Mouse (Mus musculus) forebrain, embryonic 11.5 days (tissue): ENCODE measurements around the gene Anpep. TPM values are rescaled to one million over a fixed set of nuclear protein-coding genes. Genes with fewer than 3 reads are reported as not detected.

ENCODE experiments used
- ATAC-seq: fragments of 200-750 bp; cut with Nextera tagmentation; replicated peaks from 2 replicates; pipeline ENCODE4 v1.8.0; 2017; ENCODE audit warnings: moderate TSS enrichment; ENCODE audit not compliant: low FRiP score
- DNase-seq: peaks from one replicate; pipeline ENCODE4 v3.0.0-alpha.2; 2017; ENCODE audit warnings: low spot score
- H3K27ac ChIP-seq: fragments of 300-500 bp; sonication (generic); 2 replicates; pipeline ENCODE4 v1.5.1; 2014; ENCODE audit warnings: low read depth, low read length
- H3K27me3 ChIP-seq: fragments of 300-500 bp; sonication (generic); 2 replicates; pipeline ENCODE4 v1.6.1; 2014; ENCODE audit warnings: mild to moderate bottlenecking, low read length, mixed read lengths; ENCODE audit not compliant: control insufficient read depth, insufficient read depth
- H3K36me3 ChIP-seq: fragments of 300-500 bp; sonication (generic); 2 replicates; pipeline ENCODE4 v1.6.1; 2014; ENCODE audit warnings: mild to moderate bottlenecking, low read length, moderate library complexity, mixed read lengths; ENCODE audit not compliant: control insufficient read depth, insufficient read depth
- H3K4me1 ChIP-seq: fragments of 300-500 bp; sonication (generic); replicated peaks from 2 replicates; pipeline ENCODE4 v1.6.1; 2014; ENCODE audit warnings: low read length, mixed read lengths; ENCODE audit not compliant: control insufficient read depth, insufficient read depth
- H3K4me2 ChIP-seq: fragments of 300-500 bp; sonication (generic); 2 replicates; pipeline ENCODE4 v1.6.1; 2014; ENCODE audit warnings: low read depth, mild to moderate bottlenecking, low read length, moderate library complexity, mixed read lengths; ENCODE audit not compliant: severe bottlenecking
- H3K4me3 ChIP-seq: fragments of 300-500 bp; sonication (generic); 2 replicates; pipeline ENCODE4 v1.5.1; 2014; ENCODE audit warnings: low read depth, low read length
- H3K9ac ChIP-seq: fragments of 300-500 bp; sonication (generic); 2 replicates; pipeline ENCODE4 v1.6.1; 2014; ENCODE audit warnings: low read length
- H3K9me3 ChIP-seq: fragments of 300-500 bp; sonication (generic); 2 replicates; pipeline ENCODE4 v1.6.1; 2016; ENCODE audit warnings: low read length, mixed read lengths; ENCODE audit not compliant: control insufficient read depth
- WGBS: fragments of 180-500 bp; shearing (Covaris S2); extraction: QIAGEN DNeasy Blood & Tissue Kit; methylation state at CpG from one replicate; pipeline ENCODE4 v1.1.7; 2014; 5-methylcytosine and 5-hydroxymethylcytosine counted together
- polyA plus RNA-seq: library from polyadenylated mRNA; unstranded; fragments of >200 nt; fragmentation: Nextera tagmentation; extraction: Ambion mirVana; gene quantifications from 2 replicates; pipeline ENCODE4 v1.2.1, GENCODE M21; 2014

The Anpep gene
- polyA plus RNA-seq, 1 experiment from 2014 or later = 4.1 TPM

GRCm38 (mm10) chr7:79892576-79893428 lies 31.9 kb upstream of the Anpep start:
- Histone ChIP-seq H3K36me3 (no peaks in the 10 kb centered on the region; the same call in 1 of the 2 replicates), H3K4me1 (no peaks in the 10 kb centered on the region), H3K4me2 (no peak overlapping the region), H3K9me3 (no peaks in the 10 kb centered on the region), H3K27me3 (no peaks in the 10 kb centered on the region), H3K27ac (no peak overlapping the region), H3K4me3 (no peak overlapping the region), H3K9ac (no peak overlapping the region)
- WGBS = 93% methylated on average over 6 of the region's 6 CpGs
- peak; percentile 6 for DNase-seq
- no peak for ATAC-seq

- no peaks in the 10 kb centered on the region for H3K27me3 ChIP-seq
- no peak overlapping the region for H3K9ac ChIP-seq
- no peak overlapping the region for H3K4me3 ChIP-seq
- H3K36me3 ChIP-seq = no peaks in the 10 kb centered on the region; the same call in 1 of the 2 replicates
- H3K4me1 ChIP-seq = no peaks in the 10 kb centered on the region
- no peak overlapping the region for H3K27ac ChIP-seq
- DNase-seq (peak; percentile 41), ATAC-seq (no peak)
- no peak overlapping the region for H3K4me2 ChIP-seq
- WGBS = 90% methylated on average over 15 of the region's 15 CpGs
- no peaks in the 10 kb centered on the region for H3K9me3 ChIP-seq
Observed at GRCm38 (mm10) chr7:79890436-79891221, 29.8 kb upstream of the Anpep start.

GRCm38 (mm10) chr7:79888603-79889002 lies 27.7 kb upstream of the Anpep start:
- Histone ChIP-seq H3K4me3 (no peak overlapping the region), H3K4me1 (no peaks in the 10 kb centered on the region), H3K9me3 (no peaks in the 10 kb centered on the region), H3K27ac (no peak overlapping the region), H3K27me3 (no peaks in the 10 kb centered on the region), H3K36me3 (no peaks in the 10 kb centered on the region), H3K9ac (no peak overlapping the region), H3K4me2 (no peak overlapping the region)
- WGBS = 95% methylated on average over 9 of the region's 9 CpGs
- ATAC-seq = no peak
- peak; percentile 41 for DNase-seq

- Histone ChIP-seq H3K4me3 (no peak overlapping the region), H3K27ac (no peak overlapping the region), H3K36me3 (no peaks in the 10 kb centered on the region), H3K4me1 (no peaks in the 10 kb centered on the region), H3K9me3 (no peaks in the 10 kb centered on the region), H3K4me2 (no peak overlapping the region), H3K9ac (no peak overlapping the region), H3K27me3 (no peaks in the 10 kb centered on the region)
- ATAC-seq = no peak
- DNase-seq = no peak
- 91% methylated on average over 7 of the region's 7 CpGs for WGBS
Observed at GRCm38 (mm10) chr7:79883613-79884334, 22.9 kb upstream of the Anpep start.

GRCm38 (mm10) chr7:79881901-79882300 lies 21.0 kb upstream of the Anpep start:
- DNase-seq (no peak), ATAC-seq (no peak)
- Histone ChIP-seq H3K9me3 (no peaks in the 10 kb centered on the region), H3K9ac (no peak overlapping the region), H3K27me3 (no peaks in the 10 kb centered on the region), H3K36me3 (no peaks in the 10 kb centered on the region), H3K4me1 (no peaks in the 10 kb centered on the region), H3K27ac (no peak overlapping the region), H3K4me3 (no peak overlapping the region), H3K4me2 (no peak overlapping the region)
- 93% methylated on average over 6 of the region's 6 CpGs for WGBS

- Histone ChIP-seq H3K4me2 (no peak overlapping the region), H3K4me1 (no peaks in the 10 kb centered on the region), H3K36me3 (no peaks in the 10 kb centered on the region; the same call in 1 of the 2 replicates), H3K27me3 (no peaks in the 10 kb centered on the region), H3K27ac (no peak overlapping the region), H3K9me3 (no peaks in the 10 kb centered on the region), H3K9ac (no peak overlapping the region), H3K4me3 (no peak overlapping the region)
- DNase-seq = no peak
- ATAC-seq = no peak
- 62% methylated on average over 3 of the region's 3 CpGs for WGBS
Observed at GRCm38 (mm10) chr7:79880998-79881397, 20.1 kb upstream of the Anpep start.

- Histone ChIP-seq H3K4me3 (no peak overlapping the region), H3K27ac (no peak overlapping the region), H3K4me2 (no peak overlapping the region), H3K4me1 (no peaks in the 10 kb centered on the region), H3K36me3 (no peaks in the 10 kb centered on the region; the same call in 1 of the 2 replicates), H3K9ac (no peak overlapping the region), H3K27me3 (no peaks in the 10 kb centered on the region), H3K9me3 (no peaks in the 10 kb centered on the region)
- DNase-seq = no peak
- WGBS = 89% methylated on average over 6 of the region's 6 CpGs
- ATAC-seq = no peak
Observed at GRCm38 (mm10) chr7:79880033-79880432, 19.2 kb upstream of the Anpep start.

GRCm38 (mm10) chr7:79878455-79879025 lies 17.7 kb upstream of the Anpep start:
- no peaks in the 10 kb centered on the region; the same call in 1 of the 2 replicates for H3K36me3 ChIP-seq
- H3K4me3 ChIP-seq = no peak overlapping the region
- H3K4me1 ChIP-seq = no peaks in the 10 kb centered on the region
- WGBS = 84% methylated on average over 2 of the region's 2 CpGs
- no peak overlapping the region for H3K9ac ChIP-seq
- no peak overlapping the region for H3K4me2 ChIP-seq
- ATAC-seq = no peak
- H3K9me3 ChIP-seq = no peaks in the 10 kb centered on the region
- no peak for DNase-seq
- no peak overlapping the region for H3K27ac ChIP-seq
- no peaks in the 10 kb centered on the region for H3K27me3 ChIP-seq
